Mouse (Mus musculus) hindbrain, postnatal 0 days (tissue): Measurements from ENCODE around the gene Gm28305. TPM values are rescaled to one million over a fixed set of nuclear protein-coding genes. Genes with fewer than 3 reads are reported as not detected.

Source experiments
- ATAC-seq: fragments of 200-750 bp; cut with Nextera tagmentation; 2 replicates; pipeline ENCODE4 v1.8.0; 2017; ENCODE audit warnings: mild to moderate bottlenecking, moderate TSS enrichment, moderate library complexity
- DNase-seq: peaks from one replicate; pipeline ENCODE4 v3.0.0-alpha.2; 2015; ENCODE audit warnings: low spot score
- H3K27ac ChIP-seq: fragments of 300-500 bp; sonication (generic); 2 replicates; pipeline ENCODE4 v1.5.1; 2014; ENCODE audit warnings: mild to moderate bottlenecking
- H3K27me3 ChIP-seq: fragments of 300-500 bp; sonication (generic); 2 replicates; pipeline ENCODE4 v1.6.1; 2014; ENCODE audit warnings: low read length, mixed read lengths; ENCODE audit not compliant: insufficient read depth
- H3K36me3 ChIP-seq: fragments of 300-500 bp; sonication (generic); 2 replicates; pipeline ENCODE4 v1.6.1; 2014; ENCODE audit warnings: low read length, mixed read lengths; ENCODE audit not compliant: insufficient read depth
- H3K4me1 ChIP-seq: fragments of 300-500 bp; sonication (generic); 2 replicates; pipeline ENCODE4 v1.6.1; 2014; ENCODE audit warnings: antibody characterized with exemption, low read length, mixed read lengths; ENCODE audit not compliant: insufficient read depth
- H3K4me2 ChIP-seq: fragments of 300-500 bp; sonication (generic); 2 replicates; pipeline ENCODE4 v1.6.1; 2014; ENCODE audit warnings: low read depth, mild to moderate bottlenecking, low read length, moderate library complexity, mixed read lengths
- H3K4me3 ChIP-seq: fragments of 300-500 bp; sonication (generic); 2 replicates; pipeline ENCODE4 v1.5.1; 2014; ENCODE audit warnings: low read length
- H3K9ac ChIP-seq: fragments of 300-500 bp; sonication (generic); replicated peaks from 2 replicates; pipeline ENCODE4 v1.6.1; 2014; ENCODE audit warnings: mild to moderate bottlenecking, low read length, moderate library complexity, mixed read lengths
- H3K9me3 ChIP-seq: fragments of 300-500 bp; sonication (generic); 2 replicates; pipeline ENCODE4 v1.6.1; 2016; ENCODE audit warnings: low read length, mixed read lengths
- CTCF ChIP-seq: IDR thresholded peaks from 2 replicates; pipeline ENCODE4 v1.5.1; 2016; ENCODE audit warnings: antibody characterized with exemption, control low read depth, low read depth
- WGBS: fragments of 180-500 bp; shearing (Covaris S2); extraction: QIAGEN DNeasy Blood & Tissue Kit; methylation state at CpG from one replicate; pipeline ENCODE4 v1.1.7; 2014; 5-methylcytosine and 5-hydroxymethylcytosine counted together
- polyA plus RNA-seq: library from polyadenylated mRNA; unstranded; fragments of >200 nt; fragmentation: Nextera tagmentation; extraction: Ambion mirVana; gene quantifications from 2 replicates; pipeline ENCODE4 v1.2.1, GENCODE M21; 2015
- total RNA-seq: library from RNA; depleted of rRNA; stranded (reverse); fragments of >200 nt; gene quantifications from 2 replicates; pipeline ENCODE4 v1.2.3, GENCODE M21; 2014

The Gm28305 gene
- total and polyA plus RNA-seq, 2 experiments from 2014 or later: not detected

DNA sequence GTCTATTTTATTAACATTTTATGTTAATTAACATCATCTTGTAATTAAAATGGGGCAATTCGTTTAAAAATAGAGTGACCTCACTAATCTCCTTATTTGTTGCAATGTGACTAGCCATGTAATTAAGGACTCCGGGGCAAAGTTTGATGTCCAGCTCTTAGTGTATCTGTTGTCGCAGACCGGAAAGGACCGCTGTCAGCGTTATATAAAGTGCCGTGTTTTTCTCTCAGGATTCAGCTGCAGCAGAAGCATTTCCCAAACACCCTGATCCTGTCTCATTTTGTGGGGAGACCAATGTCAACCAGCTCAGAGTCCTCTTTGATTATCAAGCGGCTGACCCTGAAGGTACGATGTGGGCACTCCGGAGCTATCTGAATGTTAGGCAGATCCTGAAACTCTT lies 19.4 kb upstream of the Gm28305 start:
- ATAC-seq (no peak), DNase-seq (no peak)
- Histone ChIP-seq H3K4me3 (no peak overlapping the region), H3K27me3 (no peaks in the 10 kb centered on the region), H3K4me2 (no peak overlapping the region), H3K4me1 (no peaks in the 10 kb centered on the region), H3K27ac (no peak overlapping the region), H3K36me3 (peaks cover 48% of the 10 kb centered on the region), H3K9ac (no peak overlapping the region), H3K9me3 (no peaks in the 10 kb centered on the region)
- TF ChIP-seq CTCF: no peak
- WGBS: 96% methylated on average over 10 of the region's 10 CpGs

DNA sequence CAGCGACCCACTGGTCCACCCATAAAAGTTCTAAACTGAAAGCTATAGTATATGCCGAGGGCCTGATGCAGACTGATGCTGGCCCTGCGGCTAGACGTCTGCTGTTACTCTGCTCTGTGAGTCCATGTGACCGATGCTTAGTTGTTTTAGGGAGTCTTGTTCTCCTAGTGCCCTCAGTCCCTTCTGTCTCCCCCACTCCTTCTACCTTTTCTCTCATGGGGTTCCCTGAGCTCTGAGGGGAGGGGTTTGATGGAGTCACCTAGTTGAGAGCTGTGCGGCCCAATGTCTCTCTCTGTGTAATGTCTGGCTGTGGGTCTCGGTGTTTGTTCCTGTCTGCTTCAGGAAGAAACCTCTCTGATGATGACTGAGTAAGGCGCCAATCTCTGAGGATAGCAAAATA lies 13.3 kb upstream of the Gm28305 start:
- no peak for DNase-seq
- Histone ChIP-seq H3K4me2 (no peak overlapping the region), H3K27ac (no peak overlapping the region), H3K9me3 (no peaks in the 10 kb centered on the region), H3K36me3 (peaks cover 26% of the 10 kb centered on the region), H3K4me1 (no peaks in the 10 kb centered on the region), H3K27me3 (no peaks in the 10 kb centered on the region), H3K9ac (no peak overlapping the region), H3K4me3 (no peak overlapping the region)
- no peak for ATAC-seq
- TF ChIP-seq CTCF: no peak
- 97% methylated on average over 8 of the region's 8 CpGs for WGBS

DNA sequence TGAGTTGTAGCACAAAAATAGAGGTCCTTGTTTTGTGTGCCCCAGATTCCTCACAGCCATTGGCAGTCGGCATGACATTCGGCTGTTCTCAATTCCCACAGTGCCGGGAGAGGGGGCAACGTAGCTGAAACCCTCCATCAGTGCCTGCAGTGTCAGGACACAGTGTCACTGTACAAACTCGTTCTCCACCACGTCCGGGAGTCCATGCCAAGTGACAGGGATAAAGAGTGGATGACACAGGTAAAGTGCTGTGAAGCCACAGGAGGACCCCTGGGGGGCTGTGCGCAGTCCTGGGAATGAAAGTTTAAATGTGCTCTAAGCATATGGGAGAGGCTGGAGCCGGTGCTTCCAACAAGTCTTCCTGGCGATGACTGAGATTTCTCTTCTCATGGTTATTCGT lies 10.6 kb upstream of the Gm28305 start:
- H3K4me2 ChIP-seq: no peak overlapping the region
- WGBS: 92% methylated on average over 11 of the region's 11 CpGs
- no peaks in the 10 kb centered on the region for H3K9me3 ChIP-seq
- no peak for ATAC-seq
- TF ChIP-seq CTCF: no peak
- no peak for DNase-seq
- H3K36me3 ChIP-seq: peaks cover 19% of the 10 kb centered on the region
- no peak overlapping the region for H3K27ac ChIP-seq
- H3K9ac ChIP-seq: no peak overlapping the region
- H3K27me3 ChIP-seq: no peaks in the 10 kb centered on the region
- H3K4me1 ChIP-seq: no peaks in the 10 kb centered on the region
- no peak overlapping the region for H3K4me3 ChIP-seq

DNA sequence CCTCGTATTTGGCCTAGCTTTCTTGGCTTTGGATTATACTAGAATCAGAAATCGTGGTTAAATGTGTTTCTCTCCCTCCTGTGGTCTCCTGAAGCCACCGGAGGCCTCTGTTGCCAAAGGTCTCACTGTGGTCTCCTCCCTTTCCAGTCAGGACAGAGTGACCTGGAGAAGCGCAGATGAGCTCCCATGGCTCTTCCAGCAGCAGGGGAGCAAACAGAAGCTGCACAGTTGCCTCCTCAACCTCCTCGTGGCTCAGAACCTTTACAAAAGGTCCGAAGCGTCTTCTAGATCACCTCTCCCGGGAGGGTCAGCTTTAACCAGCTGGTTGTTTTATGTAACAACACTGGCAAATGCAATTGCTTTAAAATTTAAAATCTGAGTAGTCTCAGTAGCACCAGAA lies 6.2 kb upstream of the Gm28305 start:
- Histone ChIP-seq H3K4me3 (no peak overlapping the region), H3K4me2 (no peak overlapping the region), H3K9ac (no peak overlapping the region), H3K27me3 (no peaks in the 10 kb centered on the region), H3K27ac (no peak overlapping the region), H3K36me3 (peaks cover 15% of the 10 kb centered on the region), H3K4me1 (no peaks in the 10 kb centered on the region), H3K9me3 (no peaks in the 10 kb centered on the region)
- no peak for ATAC-seq
- WGBS: 71% methylated on average over 8 of the region's 8 CpGs
- DNase-seq: no peak
- no peak for TF ChIP-seq CTCF

DNA sequence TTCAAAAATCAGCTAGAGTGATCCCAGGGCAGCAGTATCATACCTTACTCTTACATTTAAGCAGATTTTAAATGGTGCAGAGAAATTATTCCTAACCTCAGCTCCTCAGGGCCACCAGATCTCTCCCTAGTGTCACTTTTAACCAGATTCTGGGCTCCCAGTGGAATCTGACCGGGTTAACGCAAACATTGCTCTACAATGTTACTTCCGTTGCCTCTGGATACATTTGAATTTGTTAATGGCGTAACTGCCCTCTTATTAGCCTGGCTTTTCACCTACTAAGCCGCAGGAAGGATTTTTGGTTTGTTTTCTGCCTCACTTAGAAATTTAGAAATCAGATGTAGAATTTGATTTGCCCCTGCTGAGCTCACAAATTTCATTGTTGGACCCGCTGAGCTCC lies 5.7 kb upstream of the Gm28305 start:
- DNase-seq: no peak
- H3K4me1 ChIP-seq: no peaks in the 10 kb centered on the region
- H3K9ac ChIP-seq: no peak overlapping the region
- TF ChIP-seq CTCF: no peak
- H3K4me3 ChIP-seq: no peak overlapping the region
- ATAC-seq: no peak
- H3K27me3 ChIP-seq: no peaks in the 10 kb centered on the region
- H3K36me3 ChIP-seq: peaks cover 17% of the 10 kb centered on the region
- H3K4me2 ChIP-seq: no peak overlapping the region
- WGBS: 74% methylated on average over 6 of the region's 6 CpGs
- no peaks in the 10 kb centered on the region for H3K9me3 ChIP-seq
- H3K27ac ChIP-seq: no peak overlapping the region

DNA sequence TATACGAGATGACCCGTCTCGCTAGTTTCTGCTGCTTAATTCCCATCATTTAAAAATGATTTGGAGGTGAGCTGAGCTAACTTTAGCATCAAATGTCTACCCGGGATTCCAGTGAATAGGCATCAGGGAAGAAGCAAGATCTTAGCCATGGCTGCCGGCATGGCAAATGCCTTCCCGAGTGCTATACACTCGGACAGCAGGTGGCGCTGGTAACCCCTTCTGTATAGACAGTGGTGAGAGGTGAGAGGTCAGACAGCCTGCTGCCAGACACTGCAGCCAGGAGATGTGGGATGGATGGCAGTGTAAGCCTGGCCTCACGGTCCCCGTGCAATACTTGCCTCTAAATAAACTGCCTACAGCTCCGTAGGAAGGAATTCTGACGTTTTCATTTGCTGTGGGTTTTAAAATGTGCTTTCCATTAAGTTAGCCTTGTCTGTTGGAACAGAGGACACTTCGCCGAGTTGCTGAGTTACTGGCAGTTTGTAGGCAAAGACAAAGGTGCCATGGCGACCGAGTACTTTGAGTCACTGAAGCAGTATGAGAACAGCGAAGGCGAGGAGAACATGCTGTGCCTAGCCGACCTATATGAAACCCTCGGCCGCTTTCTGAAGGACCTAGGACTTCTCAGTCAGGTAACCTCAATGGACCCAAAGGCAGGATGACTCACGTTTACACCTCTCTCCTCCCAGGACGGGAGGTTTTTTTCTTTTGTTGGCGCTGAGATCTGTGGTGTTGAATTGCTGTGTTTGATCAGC lies 5.0 kb upstream of the Gm28305 start:
- peak; percentile 85 for DNase-seq
- no peak overlapping the region for H3K9ac ChIP-seq

DNA sequence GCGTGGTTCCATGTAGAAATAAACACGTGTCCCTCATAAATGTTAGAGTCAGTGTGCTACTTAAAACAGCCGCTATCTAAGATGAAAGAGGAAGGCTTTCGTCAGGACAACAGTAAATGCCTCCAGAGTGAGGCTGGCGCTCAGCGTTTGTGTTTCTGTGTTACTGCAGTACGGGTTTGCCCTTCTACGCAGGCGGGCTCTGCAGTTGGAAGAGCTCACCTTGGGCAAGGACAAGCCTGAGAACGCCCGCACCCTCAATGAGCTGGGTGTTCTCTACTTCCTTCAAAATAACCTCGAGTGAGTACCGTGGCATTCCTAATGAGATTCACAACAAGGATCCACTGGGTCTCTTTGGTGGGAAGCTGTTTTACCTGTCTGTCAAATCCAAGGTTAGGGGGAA lies 2.2 kb upstream of the Gm28305 start:
- Histone ChIP-seq H3K4me3 (no peak overlapping the region), H3K27me3 (no peaks in the 10 kb centered on the region), H3K36me3 (peaks cover 22% of the 10 kb centered on the region), H3K9me3 (no peaks in the 10 kb centered on the region), H3K4me1 (no peaks in the 10 kb centered on the region), H3K9ac (no peak overlapping the region), H3K4me2 (no peak overlapping the region), H3K27ac (no peak overlapping the region)
- no peak for DNase-seq
- 91% methylated on average over 13 of the region's 13 CpGs for WGBS
- ATAC-seq: no peak
- no peak for TF ChIP-seq CTCF

More for the DNA sequence above, 5.0 kb upstream of the Gm28305 start:
- peak; percentile 85 for TF ChIP-seq CTCF
- no peaks in the 10 kb centered on the region for H3K27me3 ChIP-seq
- H3K4me1 ChIP-seq: no peaks in the 10 kb centered on the region
- ATAC-seq: peak; percentile 77; the same call in 1 of the 2 replicates
- no peak overlapping the region for H3K27ac ChIP-seq
- H3K4me2 ChIP-seq: no peak overlapping the region
- H3K9me3 ChIP-seq: no peaks in the 10 kb centered on the region
- WGBS: 44% methylated on average over 24 of the region's 24 CpGs
- H3K36me3 ChIP-seq: peaks cover 17% of the 10 kb centered on the region
- H3K4me3 ChIP-seq: no peak overlapping the region
